8 mouse cellular contexts compared by ENCODE assay signal in genomic region chr9:32539321-32539761, GRCm38 (mm10). TPM values are rescaled to one million over a fixed set of nuclear protein-coding genes. Genes with fewer than 3 reads are reported as not detected.
A peak's percentile ranks its signal among the peaks of the same experiment; 100 is the strongest.
DNase-seq lines count a peak whose midpoint lies in the region; ATAC-seq and TF ChIP-seq lines count a peak whose summit lies in the region.

No protein-coding gene starts in this region.

- no peak for TF ChIP-seq EP300 in stomach, postnatal 0 days (optimal IDR thresholded peaks at IDR 0.05)

- 36% methylated on average over 3 of the region's 3 CpGs for WGBS in kidney, embryonic 16.5 days
- 36% methylated on average over 3 of the region's 3 CpGs for WGBS in embryonic facial prominence, embryonic 14.5 days
- WGBS in liver, embryonic 13.5 days (ENCODE audit: insufficient replicate concordance), result 25% methylated on average over 3 of the region's 3 CpGs
- WGBS in stomach, postnatal 0 days, result 53% methylated on average over 3 of the region's 3 CpGs

- no peak overlapping the region for H3K27ac ChIP-seq in kidney, embryonic 16.5 days (ENCODE audit: low read length)
- no peak overlapping the region; the same call in 1 of the 2 replicates for H3K27ac ChIP-seq in embryonic facial prominence, embryonic 14.5 days (replicated peaks; ENCODE audit: low read depth, low read length)
- H3K27ac ChIP-seq in liver, embryonic 13.5 days, result no peak overlapping the region; the same call in 1 of the 2 replicates
- no peak overlapping the region for H3K27ac ChIP-seq in stomach, postnatal 0 days (replicated peaks)

- 0 out of 2 replicates have a peak overlapping the region, but pooled peaks have one; percentile 19 for H3K9ac ChIP-seq in kidney, embryonic 16.5 days (replicated peaks; ENCODE audit: low read length)
- H3K9ac ChIP-seq in embryonic facial prominence, embryonic 14.5 days (ENCODE audit: low read depth, low read length), result peak overlapping the region; percentile 92; the same call in 1 of the 2 replicates
- H3K9ac ChIP-seq in liver, embryonic 13.5 days, result no peak overlapping the region
- H3K9ac ChIP-seq in stomach, postnatal 0 days (ENCODE audit: low read length), result no peak overlapping the region

- peak overlapping the region; percentile 80 for H3K4me3 ChIP-seq in kidney, embryonic 16.5 days (ENCODE audit: low read length)
- peak overlapping the region; percentile 73 for H3K4me3 ChIP-seq in embryonic facial prominence, embryonic 14.5 days (ENCODE audit: low read depth, low read length)
- peak overlapping the region; percentile 61; the same call in 1 of the 2 replicates for H3K4me3 ChIP-seq in liver, embryonic 13.5 days (replicated peaks)
- H3K4me3 ChIP-seq in stomach, postnatal 0 days (ENCODE audit: low read depth, low read length), result no peak overlapping the region

- H3K36me3 ChIP-seq in kidney, embryonic 16.5 days (ENCODE audit: insufficient read depth, low read length), result no peaks in the 10 kb centered on the region
- no peaks in the 10 kb centered on the region for H3K36me3 ChIP-seq in embryonic facial prominence, embryonic 14.5 days (ENCODE audit: control insufficient read depth, insufficient read depth, low read length)
- H3K36me3 ChIP-seq in liver, embryonic 13.5 days, result no peaks in the 10 kb centered on the region
- H3K36me3 ChIP-seq in stomach, postnatal 0 days (ENCODE audit: control insufficient read depth, insufficient read depth, low read length), result no peaks in the 10 kb centered on the region

- peak overlapping the region; percentile 78 for H3K4me2 ChIP-seq in kidney, embryonic 16.5 days (replicated peaks; ENCODE audit: low read depth, low read length)
- H3K4me2 ChIP-seq in embryonic facial prominence, embryonic 14.5 days (ENCODE audit: low read depth, low read length), result peak overlapping the region; percentile 88
- peak overlapping the region; percentile 79 for H3K4me2 ChIP-seq in liver, embryonic 13.5 days
- peak overlapping the region; percentile 88 for H3K4me2 ChIP-seq in stomach, postnatal 0 days (replicated peaks; ENCODE audit: low read depth)

- DNase-seq in kidney, adult 18-20 months, result no peak
- DNase-seq in embryonic facial prominence, embryonic 14.5 days (ENCODE audit: low spot score), result no peak
- DNase-seq in liver, embryonic 13.5 days, result no peak
- no peak for DNase-seq in stomach, postnatal 0 days (ENCODE audit: low spot score)
- DNase-seq in testis, postnatal 14 days (ENCODE audit: low spot score), result no peak
- no peak for DNase-seq in embryo, embryonic 11 days
- DNase-seq in kidney, postnatal 25 days, result no peak

- H3K27me3 ChIP-seq in kidney, embryonic 16.5 days (ENCODE audit: insufficient read depth, low read length), result peaks cover 16% of the 10 kb centered on the region
- H3K27me3 ChIP-seq in embryonic facial prominence, embryonic 14.5 days (replicated peaks; ENCODE audit: control insufficient read depth, insufficient read depth, low read length), result peaks cover 17% of the 10 kb centered on the region; the same call in 1 of the 2 replicates
- peaks cover 68% of the 10 kb centered on the region for H3K27me3 ChIP-seq in liver, embryonic 13.5 days
- peaks cover 5% of the 10 kb centered on the region; the same call in 1 of the 2 replicates for H3K27me3 ChIP-seq in stomach, postnatal 0 days (ENCODE audit: control insufficient read depth, insufficient read depth, low read length)

- no peak for TF ChIP-seq CTCF in stomach, postnatal 0 days (IDR thresholded peaks at IDR 0.05; ENCODE audit: low read depth)

- no peak for ATAC-seq in kidney, embryonic 16.5 days (ENCODE audit: low FRiP score, low TSS enrichment)
- ATAC-seq in embryonic facial prominence, embryonic 14.5 days (ENCODE audit: low read depth), result no peak
- peak; percentile 54 for ATAC-seq in liver, embryonic 13.5 days (ENCODE audit: low read depth)
- ATAC-seq in stomach, postnatal 0 days (ENCODE audit: low FRiP score, low TSS enrichment), result no peak

- no peaks in the 10 kb centered on the region for H3K9me3 ChIP-seq in kidney, embryonic 16.5 days (ENCODE audit: low read length)
- no peaks in the 10 kb centered on the region for H3K9me3 ChIP-seq in embryonic facial prominence, embryonic 14.5 days (ENCODE audit: control insufficient read depth, low read length)
- no peaks in the 10 kb centered on the region for H3K9me3 ChIP-seq in liver, embryonic 13.5 days (replicated peaks)
- H3K9me3 ChIP-seq in stomach, postnatal 0 days (ENCODE audit: control insufficient read depth, low read length), result no peaks in the 10 kb centered on the region

- peaks cover 28% of the 10 kb centered on the region for H3K4me1 ChIP-seq in kidney, embryonic 16.5 days (ENCODE audit: insufficient read depth, low read length)
- peaks cover 16% of the 10 kb centered on the region for H3K4me1 ChIP-seq in embryonic facial prominence, embryonic 14.5 days (ENCODE audit: control insufficient read depth, insufficient read depth, low read length)
- H3K4me1 ChIP-seq in liver, embryonic 13.5 days (replicated peaks), result peaks cover 40% of the 10 kb centered on the region
- no peaks in the 10 kb centered on the region; the same call in 1 of the 2 replicates for H3K4me1 ChIP-seq in stomach, postnatal 0 days (replicated peaks; ENCODE audit: control insufficient read depth, insufficient read depth)

RNA-seq across cellular contexts. Expression of gene Fli1, which starts 3.3 kb away (rescaled TPM):
- 29.4 and 30.3 TPM in 2 replicates for polyA plus RNA-seq in kidney, embryonic 16.5 days (2015; fragmentation: Nextera tagmentation; extraction: Ambion mirVana)
- polyA plus RNA-seq in embryonic facial prominence, embryonic 14.5 days (2014; fragmentation: Nextera tagmentation; extraction: Ambion mirVana), result 18.8 and 22.9 TPM in 2 replicates
- polyA plus RNA-seq in liver, embryonic 13.5 days (2015; fragmentation: Nextera tagmentation; extraction: Ambion mirVana), result 9.1 and 13.2 TPM in 2 replicates
- polyA plus RNA-seq in stomach, postnatal 0 days (2015; fragmentation: Nextera tagmentation; extraction: Ambion mirVana), result 4.6 and 4.9 TPM in 2 replicates

Comparison
In these comparisons a context has a peak if more than half of its experiments do, and no peak if none do; other contexts are left out.
1. H3K9ac ChIP-seq: peak in kidney, embryonic 16.5 days (single experiment) and embryonic facial prominence, embryonic 14.5 days (single experiment); none in liver, embryonic 13.5 days (single experiment) and stomach, postnatal 0 days (single experiment).
2. Peak in every context shown above with its lines, with median percentiles within 50 percentile points of each other: H3K4me2 ChIP-seq.